Mouse (Mus musculus): ENCODE measurements around the gene Rtkn. TPM values are rescaled to one million over a fixed set of nuclear protein-coding genes. Genes with fewer than 3 reads are reported as not detected.
A peak's percentile ranks its signal among the peaks of the same experiment; 100 is the strongest.

Rtkn gene
- polyA plus RNA-seq (2014; fragmentation: Nextera tagmentation; extraction: Ambion mirVana) = 9.9 and 11.6 TPM in 2 replicates

GRCm38 (mm10) chr6:83134951-83135513, at the start of gene Rtkn:
Gene Rtkn (plus strand): TSS chr6:83135463.
- Histone ChIP-seq H3K9ac (ENCODE audit: low read length) (peak within 1 kb of the TSS; percentile 95), H3K27me3 (ENCODE audit: control insufficient read depth, insufficient read depth, low read length) (no peaks in the 10 kb centered on the region), H3K4me1 (ENCODE audit: control insufficient read depth in 2 of 2, insufficient read depth in 2 of 2, low read length in 2 of 2) (peaks cover 14 to 24% of the 10 kb centered on the region in 2 experiments), H3K27ac (replicated peaks in 1 of 2; ENCODE audit: control insufficient read depth in 1 of 2, insufficient read depth in 1 of 2, low read depth in 2 of 2, low read length in 2 of 2) (peak within 1 kb of the TSS; percentile 99 to 100), H3K9me3 (ENCODE audit: control insufficient read depth, low read length) (no peaks in the 10 kb centered on the region), H3K4me2 (ENCODE audit: low read length) (peak within 1 kb of the TSS; percentile 85), H3K4me3 (ENCODE audit: control insufficient read depth in 1 of 2, insufficient read depth in 1 of 2, low read depth in 1 of 2, low read length in 2 of 2) (peak within 1 kb of the TSS; percentile 63 to 64), H3K36me3 (ENCODE audit: control insufficient read depth, insufficient read depth, low read length) (no peaks in the 10 kb centered on the region; the same call in 1 of the 2 replicates)
- ATAC-seq (ENCODE audit: insufficient number of reproducible peaks, insufficient read depth, low FRiP score, low read depth) = no peak
- WGBS = 63% methylated on average over 7 of the region's 7 CpGs

- H3K9me3 ChIP-seq (ENCODE audit: control insufficient read depth, low read length) = no peaks in the 10 kb centered on the region
- peak within 1 kb of the TSS; percentile 44; the same call in 1 of the 2 replicates for H3K9ac ChIP-seq (ENCODE audit: low read length)
- WGBS = 2% methylated on average over 42 of the region's 42 CpGs
- H3K4me3 ChIP-seq (ENCODE audit: control insufficient read depth in 1 of 2, insufficient read depth in 1 of 2, low read depth in 1 of 2, low read length in 2 of 2) = peak within 1 kb of the TSS; percentile 26 to 28
- peaks cover 8% of the 10 kb centered on the region; the same call in 1 of the 2 replicates for H3K36me3 ChIP-seq (ENCODE audit: control insufficient read depth, insufficient read depth, low read length)
- H3K4me2 ChIP-seq (ENCODE audit: low read length) = peak within 1 kb of the TSS; percentile 57
- H3K27ac ChIP-seq (replicated peaks in 1 of 2; ENCODE audit: control insufficient read depth in 1 of 2, insufficient read depth in 1 of 2, low read depth in 2 of 2, low read length in 2 of 2) = no peak within 1 kb of the TSS
- peaks cover 88% of the 10 kb centered on the region for H3K27me3 ChIP-seq (ENCODE audit: control insufficient read depth, insufficient read depth, low read length)
- no peak for ATAC-seq (ENCODE audit: insufficient number of reproducible peaks, insufficient read depth, low FRiP score, low read depth)
- H3K4me1 ChIP-seq (ENCODE audit: control insufficient read depth in 2 of 2, insufficient read depth in 2 of 2, low read length in 2 of 2) = peaks cover 5 to 18% of the 10 kb centered on the region in 2 experiments; a peak in 3 of 4 replicates
Measured at GRCm38 (mm10) chr6:83086121-83087035, 48.9 kb upstream of the Rtkn start, which contains the start of gene Lbx2. Gene Lbx2 (plus strand): TSS chr6:83086367.

- H3K4me2 ChIP-seq (ENCODE audit: low read length) = peak overlapping the region; percentile 57
- H3K9me3 ChIP-seq (ENCODE audit: control insufficient read depth, low read length) = no peaks in the 10 kb centered on the region
- H3K4me1 ChIP-seq (ENCODE audit: control insufficient read depth in 2 of 2, insufficient read depth in 2 of 2, low read length in 2 of 2) = peaks cover 5 to 18% of the 10 kb centered on the region in 2 experiments; a peak in 3 of 4 replicates
- ATAC-seq (ENCODE audit: insufficient number of reproducible peaks, insufficient read depth, low FRiP score, low read depth) = no peak
- no peak overlapping the region for H3K27ac ChIP-seq (replicated peaks in 1 of 2; ENCODE audit: control insufficient read depth in 1 of 2, insufficient read depth in 1 of 2, low read depth in 2 of 2, low read length in 2 of 2)
- peaks cover 85% of the 10 kb centered on the region for H3K27me3 ChIP-seq (ENCODE audit: control insufficient read depth, insufficient read depth, low read length)
- peak overlapping the region; percentile 26 to 28 for H3K4me3 ChIP-seq (ENCODE audit: control insufficient read depth in 1 of 2, insufficient read depth in 1 of 2, low read depth in 1 of 2, low read length in 2 of 2)
- WGBS = 2% methylated on average over 47 of the region's 47 CpGs
- H3K9ac ChIP-seq (ENCODE audit: low read length) = peak overlapping the region; percentile 5; the same call in 1 of the 2 replicates
- peaks cover 3% of the 10 kb centered on the region; the same call in 1 of the 2 replicates for H3K36me3 ChIP-seq (ENCODE audit: control insufficient read depth, insufficient read depth, low read length)
Measured at GRCm38 (mm10) chr6:83087205-83087925, 47.9 kb upstream of the Rtkn start.

GRCm38 (mm10) chr6:83087926-83088260, 47.4 kb upstream of the Rtkn start:
- Histone ChIP-seq H3K4me1 (ENCODE audit: control insufficient read depth in 2 of 2, insufficient read depth in 2 of 2, low read length in 2 of 2) (peaks cover 7 to 18% of the 10 kb centered on the region in 2 experiments; a peak in 3 of 4 replicates), H3K36me3 (ENCODE audit: control insufficient read depth, insufficient read depth, low read length) (no peaks in the 10 kb centered on the region), H3K9ac (ENCODE audit: low read length) (no peak overlapping the region), H3K4me3 (ENCODE audit: control insufficient read depth in 1 of 2, insufficient read depth in 1 of 2, low read depth in 1 of 2, low read length in 2 of 2) (peak overlapping the region; percentile 26 to 28), H3K27ac (replicated peaks in 1 of 2; ENCODE audit: control insufficient read depth in 1 of 2, insufficient read depth in 1 of 2, low read depth in 2 of 2, low read length in 2 of 2) (no peak overlapping the region), H3K27me3 (ENCODE audit: control insufficient read depth, insufficient read depth, low read length) (peaks cover 81% of the 10 kb centered on the region), H3K9me3 (ENCODE audit: control insufficient read depth, low read length) (no peaks in the 10 kb centered on the region), H3K4me2 (ENCODE audit: low read length) (peak overlapping the region; percentile 57)
- 13% methylated on average over 9 of the region's 9 CpGs for WGBS
- no peak for ATAC-seq (ENCODE audit: insufficient number of reproducible peaks, insufficient read depth, low FRiP score, low read depth)

GRCm38 (mm10) chr6:83092416-83093127, 42.7 kb upstream of the Rtkn start:
- Histone ChIP-seq H3K4me3 (ENCODE audit: control insufficient read depth in 1 of 2, insufficient read depth in 1 of 2, low read depth in 1 of 2, low read length in 2 of 2) (no peak overlapping the region), H3K9me3 (ENCODE audit: control insufficient read depth, low read length) (no peaks in the 10 kb centered on the region), H3K4me1 (ENCODE audit: control insufficient read depth in 2 of 2, insufficient read depth in 2 of 2, low read length in 2 of 2) (peaks cover 2 to 3% of the 10 kb centered on the region in 2 experiments; a peak in 2 of 4 replicates), H3K4me2 (ENCODE audit: low read length) (no peak overlapping the region), H3K27me3 (ENCODE audit: control insufficient read depth, insufficient read depth, low read length) (peaks cover 38% of the 10 kb centered on the region), H3K27ac (replicated peaks in 1 of 2; ENCODE audit: control insufficient read depth in 1 of 2, insufficient read depth in 1 of 2, low read depth in 2 of 2, low read length in 2 of 2) (no peak overlapping the region), H3K36me3 (ENCODE audit: control insufficient read depth, insufficient read depth, low read length) (no peaks in the 10 kb centered on the region), H3K9ac (ENCODE audit: low read length) (no peak overlapping the region)
- no peak for ATAC-seq (ENCODE audit: insufficient number of reproducible peaks, insufficient read depth, low FRiP score, low read depth)
- WGBS = 35% methylated on average over 6 of the region's 6 CpGs

- 41% methylated on average over 6 of the region's 6 CpGs for WGBS
- Histone ChIP-seq H3K4me1 (ENCODE audit: control insufficient read depth in 2 of 2, insufficient read depth in 2 of 2, low read length in 2 of 2) (0 out of 4 replicates have a peak, but pooled peaks cover 0 to 2% of the 10 kb centered on the region in 2 experiments), H3K4me2 (ENCODE audit: low read length) (no peak overlapping the region), H3K9ac (ENCODE audit: low read length) (no peak overlapping the region), H3K4me3 (ENCODE audit: control insufficient read depth in 1 of 2, insufficient read depth in 1 of 2, low read depth in 1 of 2, low read length in 2 of 2) (no peak overlapping the region), H3K36me3 (ENCODE audit: control insufficient read depth, insufficient read depth, low read length) (no peaks in the 10 kb centered on the region), H3K9me3 (ENCODE audit: control insufficient read depth, low read length) (no peaks in the 10 kb centered on the region), H3K27me3 (ENCODE audit: control insufficient read depth, insufficient read depth, low read length) (peaks cover 5% of the 10 kb centered on the region; the same call in 1 of the 2 replicates), H3K27ac (replicated peaks in 1 of 2; ENCODE audit: control insufficient read depth in 1 of 2, insufficient read depth in 1 of 2, low read depth in 2 of 2, low read length in 2 of 2) (no peak overlapping the region)
- no peak for ATAC-seq (ENCODE audit: insufficient number of reproducible peaks, insufficient read depth, low FRiP score, low read depth)
Measured at GRCm38 (mm10) chr6:83095968-83096367, 39.3 kb upstream of the Rtkn start.
